Mouse (Mus musculus) hindbrain, embryonic 16.5 days (tissue): ENCODE data around the gene Slc9a9. TPM values are rescaled to one million over a fixed set of nuclear protein-coding genes. Genes with fewer than 3 reads are reported as not detected.

ENCODE experiments used
- ATAC-seq: fragments of 200-750 bp; cut with Nextera tagmentation; 2 replicates; pipeline ENCODE4 v1.8.0; 2017; ENCODE audit warnings: moderate TSS enrichment, moderate library complexity
- H3K27ac ChIP-seq: fragments of 300-500 bp; sonication (generic); 2 replicates; pipeline ENCODE4 v1.5.1; 2014; ENCODE audit warnings: low read depth, mild to moderate bottlenecking, control low read depth, low read length, moderate library complexity
- H3K27me3 ChIP-seq: fragments of 300-500 bp; sonication (generic); replicated peaks from 2 replicates; pipeline ENCODE4 v1.6.1; 2014; ENCODE audit warnings: low read length; ENCODE audit not compliant: control insufficient read depth, insufficient read depth
- H3K36me3 ChIP-seq: fragments of 300-500 bp; sonication (generic); 2 replicates; pipeline ENCODE4 v1.6.1; 2014; ENCODE audit warnings: mild to moderate bottlenecking, low read length, moderate library complexity, mixed read lengths; ENCODE audit not compliant: control insufficient read depth, insufficient read depth
- H3K4me1 ChIP-seq: fragments of 300-500 bp; sonication (generic); 2 replicates; pipeline ENCODE4 v1.6.1; 2014; ENCODE audit warnings: low read depth, low read length; ENCODE audit not compliant: control insufficient read depth, insufficient read depth
- H3K4me2 ChIP-seq: fragments of 300-500 bp; sonication (generic); 2 replicates; pipeline ENCODE4 v1.6.1; 2014; ENCODE audit warnings: mild to moderate bottlenecking, low read length, control low read depth, moderate library complexity
- H3K4me3 ChIP-seq: fragments of 300-500 bp; sonication (generic); 2 replicates; pipeline ENCODE4 v1.5.1; 2014; ENCODE audit warnings: mild to moderate bottlenecking, low read length, control low read depth, moderate library complexity
- H3K9ac ChIP-seq: fragments of 300-500 bp; sonication (generic); 2 replicates; pipeline ENCODE4 v1.6.1; 2014; ENCODE audit warnings: low read depth, mild to moderate bottlenecking, control low read depth, low read length, moderate library complexity
- H3K9me3 ChIP-seq: fragments of 300-500 bp; sonication (generic); 2 replicates; pipeline ENCODE4 v1.6.1; 2014; ENCODE audit warnings: mild to moderate bottlenecking, low read length, moderate library complexity; ENCODE audit not compliant: control insufficient read depth
- WGBS: fragments of 180-500 bp; shearing (Covaris S2); extraction: QIAGEN DNeasy Blood & Tissue Kit; methylation state at CpG from one replicate; pipeline ENCODE4 v1.1.7; 2014; 5-methylcytosine and 5-hydroxymethylcytosine counted together
- polyA plus RNA-seq: library from polyadenylated mRNA; unstranded; fragments of >200 nt; fragmentation: Nextera tagmentation; extraction: Ambion mirVana; gene quantifications from 2 replicates; pipeline ENCODE4 v1.2.1, GENCODE M21; 2015

The Slc9a9 gene
- polyA plus RNA-seq, 1 experiment from 2014 or later, result 6.9 TPM

GRCm38 (mm10) chr9:95194158-95194557, 524.4 kb downstream of the Slc9a9 start:
- no peaks in the 10 kb centered on the region for H3K27me3 ChIP-seq
- H3K4me3 ChIP-seq, result no peak overlapping the region
- H3K27ac ChIP-seq, result no peak overlapping the region
- H3K9me3 ChIP-seq, result no peaks in the 10 kb centered on the region
- H3K36me3 ChIP-seq, result no peaks in the 10 kb centered on the region
- WGBS, result 69% methylated on average over 5 of the region's 5 CpGs
- ATAC-seq, result no peak
- no peak overlapping the region for H3K9ac ChIP-seq
- H3K4me2 ChIP-seq, result no peak overlapping the region
- H3K4me1 ChIP-seq, result no peaks in the 10 kb centered on the region

DNA sequence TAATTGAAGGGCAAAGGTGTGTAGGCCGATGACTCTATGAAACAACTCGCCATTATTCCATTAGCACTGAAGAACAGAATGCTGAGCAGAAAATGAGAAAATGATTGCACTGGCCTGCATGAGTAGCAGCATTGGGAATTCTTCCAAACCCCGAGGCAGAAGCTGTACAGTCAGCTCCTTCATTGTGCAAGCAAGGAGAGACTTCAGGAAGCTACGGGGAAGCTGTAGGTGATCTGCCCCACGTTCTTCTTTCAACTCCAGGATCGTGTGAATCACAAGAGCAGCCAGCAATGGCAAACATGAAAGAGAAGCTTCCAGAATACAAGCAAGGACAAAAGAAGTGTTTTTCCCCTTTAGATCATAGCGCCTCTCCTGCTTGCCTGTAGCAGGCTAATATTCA, 538.0 kb downstream of the Slc9a9 start:
- no peak overlapping the region for H3K9ac ChIP-seq
- ATAC-seq, result no peak
- 67% methylated on average over 7 of the region's 7 CpGs for WGBS
- H3K4me3 ChIP-seq, result no peak overlapping the region
- H3K9me3 ChIP-seq, result no peaks in the 10 kb centered on the region
- H3K4me2 ChIP-seq, result no peak overlapping the region
- H3K36me3 ChIP-seq, result no peaks in the 10 kb centered on the region
- H3K4me1 ChIP-seq, result no peaks in the 10 kb centered on the region
- H3K27ac ChIP-seq, result no peak overlapping the region
- H3K27me3 ChIP-seq, result no peaks in the 10 kb centered on the region

- H3K4me1 ChIP-seq, result no peaks in the 10 kb centered on the region
- 91% methylated on average over 4 of the region's 4 CpGs for WGBS
Measured at GRCm38 (mm10) chr9:95208681-95209080, 539.0 kb downstream of the Slc9a9 start.

GRCm38 (mm10) chr9:95220009-95220408, 550.3 kb downstream of the Slc9a9 start:
- whole genome bisulfite sequencing, result 77% methylated on average over 3 of the region's 3 CpGs
- H3K4me2 ChIP-seq, result no peak overlapping the region
- no peak overlapping the region for H3K27ac ChIP-seq
- no peak for ATAC-seq
- no peak overlapping the region for H3K4me3 ChIP-seq
- H3K9me3 ChIP-seq, result no peaks in the 10 kb centered on the region
- H3K27me3 ChIP-seq, result no peaks in the 10 kb centered on the region
- no peaks in the 10 kb centered on the region for H3K36me3 ChIP-seq
- no peak overlapping the region for H3K9ac ChIP-seq
- no peaks in the 10 kb centered on the region for H3K4me1 ChIP-seq

More at GRCm38 (mm10) chr9:95208681-95209080, 539.0 kb downstream of the Slc9a9 start:
- Histone ChIP-seq H3K9ac (no peak overlapping the region), H3K27me3 (no peaks in the 10 kb centered on the region), H3K36me3 (no peaks in the 10 kb centered on the region), H3K9me3 (no peaks in the 10 kb centered on the region), H3K4me2 (no peak overlapping the region), H3K4me3 (no peak overlapping the region), H3K27ac (no peak overlapping the region)
- 0 out of 2 replicates have a peak, but pooled peaks have one; percentile 27 for ATAC-seq

DNA sequence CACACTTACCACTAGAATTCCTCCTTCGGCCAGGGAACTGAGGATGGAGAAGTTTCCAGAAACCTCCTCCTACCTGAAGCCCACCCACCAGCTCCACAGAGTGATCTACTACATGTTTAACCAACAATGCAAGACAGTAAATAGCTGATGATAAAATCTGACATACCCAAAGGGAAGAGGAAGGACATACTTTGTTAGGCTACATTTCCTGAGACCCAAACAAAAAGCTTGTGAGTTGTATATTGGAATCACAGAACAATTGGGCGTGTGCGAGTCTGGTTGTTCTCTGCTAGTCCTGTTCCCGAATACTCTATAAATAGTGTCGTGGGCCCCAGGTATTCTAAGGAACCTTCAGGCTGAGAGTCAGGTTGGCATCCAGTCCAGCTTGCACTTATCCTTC, 551.6 kb downstream of the Slc9a9 start:
- 90% methylated on average over 5 of the region's 5 CpGs for WGBS

DNA sequence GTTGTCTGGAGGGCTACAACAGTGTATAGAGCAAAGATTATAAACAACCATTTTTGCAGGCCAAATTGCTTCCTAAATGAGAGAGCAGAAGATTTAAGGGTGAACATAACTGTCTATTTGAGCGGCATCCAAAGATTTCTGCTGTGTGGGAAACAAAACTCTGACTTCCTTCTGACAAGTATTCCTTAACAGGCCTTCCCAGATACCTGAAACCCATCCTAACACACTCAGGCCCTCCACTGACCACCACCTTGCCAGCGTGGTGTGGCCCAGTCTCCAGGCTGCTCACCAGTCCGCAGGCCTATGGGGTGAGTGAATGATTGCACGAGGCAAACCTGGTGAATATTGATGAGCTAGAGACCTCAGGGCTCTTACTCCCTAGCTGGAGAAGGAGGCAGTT, 557.3 kb downstream of the Slc9a9 start:
- no peaks in the 10 kb centered on the region for H3K9me3 ChIP-seq
- H3K27me3 ChIP-seq, result no peaks in the 10 kb centered on the region
- no peak for ATAC-seq
- no peak overlapping the region for H3K9ac ChIP-seq
- H3K4me2 ChIP-seq, result no peak overlapping the region
- WGBS, result 62% methylated on average over 4 of the region's 4 CpGs
- no peak overlapping the region for H3K27ac ChIP-seq
- H3K36me3 ChIP-seq, result no peaks in the 10 kb centered on the region
- no peak overlapping the region for H3K4me3 ChIP-seq
- no peaks in the 10 kb centered on the region for H3K4me1 ChIP-seq

More for the DNA sequence above, 551.6 kb downstream of the Slc9a9 start:
- H3K4me3 ChIP-seq, result no peak overlapping the region
- no peaks in the 10 kb centered on the region for H3K4me1 ChIP-seq
- H3K27me3 ChIP-seq, result no peaks in the 10 kb centered on the region
- H3K4me2 ChIP-seq, result no peak overlapping the region
- ATAC-seq, result no peak
- no peaks in the 10 kb centered on the region for H3K9me3 ChIP-seq
- no peak overlapping the region for H3K9ac ChIP-seq
- no peaks in the 10 kb centered on the region for H3K36me3 ChIP-seq
- no peak overlapping the region for H3K27ac ChIP-seq

GRCm38 (mm10) chr9:95228123-95228522, 558.4 kb downstream of the Slc9a9 start:
- Histone ChIP-seq H3K36me3 (no peaks in the 10 kb centered on the region), H3K4me1 (no peaks in the 10 kb centered on the region), H3K4me2 (no peak overlapping the region), H3K9ac (no peak overlapping the region), H3K27me3 (no peaks in the 10 kb centered on the region), H3K27ac (no peak overlapping the region), H3K4me3 (no peak overlapping the region), H3K9me3 (no peaks in the 10 kb centered on the region)
- no peak for ATAC-seq
- 87% methylated on average over 1 of the region's 1 CpGs for WGBS

- ATAC-seq, result no peak
- 81% methylated on average over 2 of the region's 2 CpGs for WGBS
- H3K4me3 ChIP-seq, result no peak overlapping the region
- no peak overlapping the region for H3K27ac ChIP-seq
- H3K4me1 ChIP-seq, result no peaks in the 10 kb centered on the region
- H3K36me3 ChIP-seq, result no peaks in the 10 kb centered on the region
- H3K9me3 ChIP-seq, result no peaks in the 10 kb centered on the region
- no peak overlapping the region for H3K9ac ChIP-seq
- H3K4me2 ChIP-seq, result no peak overlapping the region
- H3K27me3 ChIP-seq, result no peaks in the 10 kb centered on the region
Measured at GRCm38 (mm10) chr9:95229147-95229546, 559.4 kb downstream of the Slc9a9 start.

DNA sequence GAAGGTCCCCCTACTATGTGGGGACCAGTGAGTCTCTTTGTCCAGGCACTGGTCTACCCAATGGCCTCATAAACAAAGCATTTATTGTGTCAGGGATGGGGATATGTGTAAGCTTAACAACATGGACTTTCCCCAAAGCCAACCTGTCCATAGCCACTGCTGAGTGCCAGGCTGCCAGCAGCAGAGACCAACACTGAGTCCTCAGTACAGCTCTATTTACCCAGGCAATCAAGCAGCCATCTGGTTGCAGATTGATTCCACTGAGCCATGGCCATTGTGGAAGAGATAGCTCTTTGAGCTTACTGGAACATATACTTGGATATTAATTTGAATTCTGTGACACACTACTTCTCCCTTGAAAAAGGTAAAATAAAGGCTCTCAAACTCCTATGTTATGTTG, 570.2 kb downstream of the Slc9a9 start:
- Histone ChIP-seq H3K4me3 (no peak overlapping the region), H3K27me3 (no peaks in the 10 kb centered on the region)

DNA sequence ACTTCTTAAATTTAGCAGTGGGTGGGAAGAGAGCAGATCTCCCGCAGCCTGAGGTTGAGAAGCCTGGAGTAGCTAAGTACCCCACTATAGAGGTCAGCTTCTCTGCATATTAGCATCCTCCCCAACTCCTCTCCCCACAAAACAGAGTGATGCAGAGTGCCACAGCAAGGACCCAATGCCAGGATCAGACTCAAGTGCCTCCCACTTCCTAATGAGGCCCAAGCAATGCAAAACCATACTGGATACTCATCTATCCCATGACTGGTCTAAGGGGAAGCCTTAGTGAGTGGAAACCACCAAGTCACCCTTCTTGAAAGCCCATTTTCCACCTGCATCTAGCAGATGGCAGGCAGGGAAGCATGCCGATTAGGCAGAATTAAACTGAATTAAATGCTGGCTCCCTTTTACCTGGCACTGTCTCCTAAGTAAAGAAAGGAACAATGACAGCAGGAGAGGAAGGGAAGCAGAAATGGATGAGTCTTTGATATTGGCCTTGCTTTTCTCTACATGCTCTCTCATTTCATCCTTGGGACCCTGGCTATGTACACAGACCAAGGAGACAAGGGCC, 573.0 kb downstream of the Slc9a9 start:
- no peaks in the 10 kb centered on the region for H3K27me3 ChIP-seq
- no peak overlapping the region for H3K9ac ChIP-seq
- no peak overlapping the region for H3K4me3 ChIP-seq
- H3K4me2 ChIP-seq, result no peak overlapping the region
- H3K4me1 ChIP-seq, result no peaks in the 10 kb centered on the region
- H3K27ac ChIP-seq, result no peak overlapping the region
- WGBS, result 78% methylated on average over 2 of the region's 2 CpGs
- ATAC-seq, result no peak
- H3K9me3 ChIP-seq, result no peaks in the 10 kb centered on the region
- no peaks in the 10 kb centered on the region for H3K36me3 ChIP-seq

More for the DNA sequence above, 570.2 kb downstream of the Slc9a9 start:
- Histone ChIP-seq H3K9me3 (no peaks in the 10 kb centered on the region; the same call in 1 of the 2 replicates), H3K36me3 (no peaks in the 10 kb centered on the region), H3K4me1 (no peaks in the 10 kb centered on the region), H3K27ac (no peak overlapping the region), H3K9ac (no peak overlapping the region), H3K4me2 (no peak overlapping the region)
- no peak for ATAC-seq
